Comparison of ENCODE assay signal across 11 mouse cellular contexts in the genomic region with DNA sequence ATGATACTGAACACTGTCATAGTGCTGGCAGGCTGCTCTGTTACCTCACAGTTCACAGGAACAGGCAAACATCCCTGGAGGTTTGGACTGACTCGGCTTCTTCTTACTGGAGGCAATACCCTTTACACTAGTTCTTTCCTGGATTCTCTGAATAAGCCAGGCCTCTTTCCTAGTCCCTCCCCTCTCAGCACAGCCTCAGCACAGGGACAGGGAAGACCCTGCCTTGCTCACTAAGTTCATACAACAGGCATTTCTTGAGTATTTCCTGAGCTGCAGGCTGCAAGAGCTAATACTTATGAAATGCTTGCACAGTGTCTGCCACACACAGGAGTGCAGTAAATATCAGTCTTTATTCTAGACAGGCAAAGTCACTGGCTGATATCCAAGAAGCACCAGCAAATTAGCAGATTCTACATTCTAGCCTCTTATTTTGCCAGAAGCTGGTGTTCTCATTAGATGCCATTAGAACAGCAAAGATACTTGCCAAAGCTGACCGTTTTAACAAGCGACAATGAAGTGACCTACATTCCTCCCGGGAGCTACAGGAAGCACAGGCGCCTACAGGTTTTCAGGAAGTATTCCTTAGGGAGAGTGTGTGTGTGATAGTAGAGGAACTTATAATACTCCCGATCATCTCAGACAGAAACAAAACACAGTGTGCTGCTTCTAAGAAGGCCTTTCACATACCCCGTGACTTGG.
DNase-seq lines count a peak whose midpoint lies in the region; ATAC-seq lines count a peak whose summit lies in the region.
"Had no signal": no experiment of that assay in that cellular context is flagged by ENCODE, and none has a peak within 500 bp of the region (broad histone marks: within the 10 kb centered on the region; RNA-seq: fewer than 3 reads in every experiment).

No protein-coding gene starts in this region.

- H3K27ac ChIP-seq in heart, embryonic 14.5 days (replicated peaks in 1 of 2; ENCODE audit: control insufficient read depth in 1 of 2, insufficient read depth in 1 of 2, low read depth in 2 of 2, low read length in 2 of 2): peak overlapping the region; percentile 6 to 35; a peak in 2 of 4 replicates
- H3K27ac ChIP-seq: embryonic facial prominence, embryonic 12.5 days; neural tube, embryonic 13.5 days had no signal

- peak; percentile 26 for DNase-seq in gastrocnemius, adult 18-20 months (ENCODE audit: low spot score)
- no peak for DNase-seq in gastrocnemius, postnatal 4 days (ENCODE audit: low spot score in 2 of 2)
- peak; percentile 18 for DNase-seq in lung, postnatal 10 days
- no peak for DNase-seq in lung, postnatal 4 days
- DNase-seq in retina, embryonic 14.5 days (ENCODE audit: low spot score): peak; percentile 65
- DNase-seq in right cerebral cortex, postnatal 36 days (ENCODE audit: low spot score in 2 of 2): no peak
- DNase-seq in right cerebral cortex, postnatal 4 days: no peak

- ATAC-seq in heart, embryonic 14.5 days (ENCODE audit: insufficient number of reproducible peaks, insufficient read depth, low FRiP score, low read depth): no peak

- H3K4me1 ChIP-seq in heart, embryonic 14.5 days (ENCODE audit: control insufficient read depth in 2 of 2, insufficient read depth in 2 of 2, low read length in 2 of 2): peaks cover 19 to 35% of the 10 kb centered on the region in 2 experiments

- H3K9me3 ChIP-seq in heart, embryonic 14.5 days (ENCODE audit: control insufficient read depth, low read length): no peaks in the 10 kb centered on the region
- H3K9me3 ChIP-seq: embryonic facial prominence, embryonic 12.5 days; G1E; neural tube, embryonic 13.5 days had no signal

- no peak overlapping the region for H3K4me2 ChIP-seq in heart, embryonic 14.5 days (ENCODE audit: low read length)
- H3K4me2 ChIP-seq: embryonic facial prominence, embryonic 12.5 days; neural tube, embryonic 13.5 days had no signal

- H3K36me3 ChIP-seq in heart, embryonic 14.5 days (ENCODE audit: control insufficient read depth, insufficient read depth, low read length): no peaks in the 10 kb centered on the region
- H3K36me3 ChIP-seq: embryonic facial prominence, embryonic 12.5 days; G1E; neural tube, embryonic 13.5 days had no signal

- H3K9ac ChIP-seq in heart, embryonic 14.5 days (ENCODE audit: low read length): no peak overlapping the region
- H3K9ac ChIP-seq: embryonic facial prominence, embryonic 12.5 days; neural tube, embryonic 13.5 days had no signal

- H3K27me3 ChIP-seq in heart, embryonic 14.5 days (ENCODE audit: control insufficient read depth, insufficient read depth, low read length): no peaks in the 10 kb centered on the region
- H3K27me3 ChIP-seq: embryonic facial prominence, embryonic 12.5 days; neural tube, embryonic 13.5 days had no signal

- whole genome bisulfite sequencing in heart, embryonic 14.5 days: 22% methylated on average over 7 of the region's 7 CpGs

- H3K4me3 ChIP-seq in heart, embryonic 14.5 days (ENCODE audit: control insufficient read depth in 1 of 2, insufficient read depth in 1 of 2, low read depth in 1 of 2, low read length in 2 of 2): no peak overlapping the region
- H3K4me3 ChIP-seq: embryonic facial prominence, embryonic 12.5 days; neural tube, embryonic 13.5 days had no signal

Comparison
In these comparisons a context has a peak if more than half of its experiments do, and no peak if none do; other contexts are left out.
1. DNase-seq: peak in gastrocnemius, adult 18-20 months (single experiment), lung, postnatal 10 days (single experiment) and retina, embryonic 14.5 days (single experiment); none in gastrocnemius, postnatal 4 days (0 of 2), lung, postnatal 4 days (0 of 2), right cerebral cortex, postnatal 36 days (0 of 2) and right cerebral cortex, postnatal 4 days (single experiment).